Mouse (Mus musculus): ENCODE measurements around the gene Mbd5. TPM values are rescaled to one million over a fixed set of nuclear protein-coding genes. Genes with fewer than 3 reads are reported as not detected.

Mbd5 gene
- polyA plus RNA-seq, 1 experiment from 2014 or later = 19.6 TPM

DNA sequence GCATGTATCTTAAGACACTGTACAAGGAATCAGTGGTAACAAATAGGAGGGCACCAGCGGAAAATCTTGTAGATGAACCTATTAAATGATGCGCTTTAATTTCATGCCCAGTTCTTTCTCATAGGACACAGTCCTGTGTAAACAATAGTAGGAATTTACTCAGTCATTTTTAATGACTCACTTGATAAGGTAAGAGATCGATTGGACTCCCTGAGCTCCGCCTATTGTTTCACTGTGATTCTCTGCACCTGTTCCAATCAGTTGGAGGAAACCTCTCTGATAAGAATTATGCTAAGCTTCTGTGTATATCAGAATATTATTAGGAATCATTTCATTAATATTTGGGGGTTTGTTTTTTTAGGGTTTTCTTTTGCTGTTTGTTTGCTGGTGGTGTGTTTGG lies 100.7 kb downstream of the Mbd5 start:
- 94% methylated on average over 4 of the region's 4 CpGs for WGBS
- H3K36me3 ChIP-seq (replicated peaks) = no peaks in the 10 kb centered on the region

GRCm38 (mm10) chr2:49067886-49068285 lies 118.6 kb downstream of the Mbd5 start:
- Histone ChIP-seq H3K36me3 (replicated peaks) (no peaks in the 10 kb centered on the region), H3K4me3 (no peak overlapping the region), H3K9me3 (no peaks in the 10 kb centered on the region), H3K27me3 (ENCODE audit: poor library complexity, severe bottlenecking) (no peaks in the 10 kb centered on the region), H3K27ac (no peak overlapping the region), H3K4me1 (no peaks in the 10 kb centered on the region)
- no peak for DNase-seq (ENCODE audit: extremely low spot score, low spot score)

More for the DNA sequence above, 100.7 kb downstream of the Mbd5 start:
- Histone ChIP-seq H3K27ac (no peak overlapping the region), H3K4me1 (no peaks in the 10 kb centered on the region), H3K27me3 (ENCODE audit: poor library complexity, severe bottlenecking) (no peaks in the 10 kb centered on the region), H3K4me3 (no peak overlapping the region), H3K9me3 (no peaks in the 10 kb centered on the region)
- no peak for DNase-seq (ENCODE audit: extremely low spot score, low spot score)

GRCm38 (mm10) chr2:49084966-49085365 lies 135.7 kb downstream of the Mbd5 start:
- no peaks in the 10 kb centered on the region for H3K9me3 ChIP-seq
- no peak for DNase-seq (ENCODE audit: extremely low spot score, low spot score)
- H3K36me3 ChIP-seq (replicated peaks) = no peaks in the 10 kb centered on the region
- no peaks in the 10 kb centered on the region for H3K4me1 ChIP-seq
- WGBS = 90% methylated on average over 4 of the region's 4 CpGs
- no peaks in the 10 kb centered on the region for H3K27me3 ChIP-seq (ENCODE audit: poor library complexity, severe bottlenecking)
- H3K27ac ChIP-seq = no peak overlapping the region
- H3K4me3 ChIP-seq = no peak overlapping the region

GRCm38 (mm10) chr2:49090771-49091170 lies 141.5 kb downstream of the Mbd5 start:
- no peak overlapping the region for H3K27ac ChIP-seq

GRCm38 (mm10) chr2:49096765-49097164 lies 147.5 kb downstream of the Mbd5 start:
- Histone ChIP-seq H3K27me3 (ENCODE audit: poor library complexity, severe bottlenecking) (no peaks in the 10 kb centered on the region), H3K36me3 (replicated peaks) (peaks cover 6% of the 10 kb centered on the region), H3K9me3 (no peaks in the 10 kb centered on the region), H3K4me1 (no peaks in the 10 kb centered on the region), H3K4me3 (no peak overlapping the region), H3K27ac (no peak overlapping the region)
- DNase-seq (ENCODE audit: extremely low spot score, low spot score) = no peak

More at GRCm38 (mm10) chr2:49090771-49091170, 141.5 kb downstream of the Mbd5 start:
- Histone ChIP-seq H3K4me1 (no peaks in the 10 kb centered on the region), H3K27me3 (ENCODE audit: poor library complexity, severe bottlenecking) (no peaks in the 10 kb centered on the region), H3K36me3 (replicated peaks) (no peaks in the 10 kb centered on the region), H3K4me3 (no peak overlapping the region), H3K9me3 (no peaks in the 10 kb centered on the region)
- no peak for DNase-seq (ENCODE audit: extremely low spot score, low spot score)
- 96% methylated on average over 4 of the region's 4 CpGs for WGBS

- 0 out of 2 replicates have a peak, but pooled peaks cover 4% of the 10 kb centered on the region for H3K36me3 ChIP-seq (replicated peaks)
- DNase-seq (ENCODE audit: extremely low spot score, low spot score) = no peak
- H3K9me3 ChIP-seq = no peaks in the 10 kb centered on the region; the same call in 1 of the 2 replicates
- H3K4me3 ChIP-seq = no peak overlapping the region
- H3K4me1 ChIP-seq = no peaks in the 10 kb centered on the region
- no peaks in the 10 kb centered on the region for H3K27me3 ChIP-seq (ENCODE audit: poor library complexity, severe bottlenecking)
- no peak overlapping the region for H3K27ac ChIP-seq
Observed at GRCm38 (mm10) chr2:49108906-49109305, 159.6 kb downstream of the Mbd5 start.

DNA sequence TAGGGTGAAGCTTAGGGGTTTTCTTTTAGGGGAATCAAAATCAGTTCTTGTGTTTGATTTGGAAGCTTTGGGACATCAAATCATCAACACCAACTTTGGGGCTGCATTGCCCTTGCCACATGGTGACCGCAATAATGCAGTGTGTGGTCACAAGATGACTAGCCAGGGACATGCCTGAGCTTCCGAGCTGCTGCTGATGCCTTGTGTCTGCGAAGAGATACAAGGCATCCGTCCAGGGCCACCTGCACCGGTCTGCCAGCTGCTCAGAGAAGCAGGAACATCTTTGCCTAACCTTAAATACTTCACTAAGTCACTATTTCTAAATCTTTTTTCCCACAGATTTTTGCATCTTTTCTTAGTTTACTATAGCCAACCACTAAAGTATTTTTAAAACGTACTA lies 170.6 kb downstream of the Mbd5 start:
- no peak overlapping the region for H3K4me3 ChIP-seq
- H3K27ac ChIP-seq = no peak overlapping the region
- H3K9me3 ChIP-seq = no peaks in the 10 kb centered on the region
- 96% methylated on average over 6 of the region's 6 CpGs for WGBS
- H3K27me3 ChIP-seq (ENCODE audit: poor library complexity, severe bottlenecking) = no peaks in the 10 kb centered on the region
- H3K4me1 ChIP-seq = no peaks in the 10 kb centered on the region
- H3K36me3 ChIP-seq (replicated peaks) = no peaks in the 10 kb centered on the region
- DNase-seq (ENCODE audit: extremely low spot score, low spot score) = no peak

- Histone ChIP-seq H3K27me3 (ENCODE audit: poor library complexity, severe bottlenecking) (no peaks in the 10 kb centered on the region), H3K4me1 (no peaks in the 10 kb centered on the region)
- WGBS = 87% methylated on average over 3 of the region's 3 CpGs
Observed at GRCm38 (mm10) chr2:49121603-49122002, 172.3 kb downstream of the Mbd5 start.

GRCm38 (mm10) chr2:49142186-49142585 lies 192.9 kb downstream of the Mbd5 start:
- Histone ChIP-seq H3K4me1 (no peaks in the 10 kb centered on the region), H3K27ac (no peak overlapping the region), H3K4me3 (no peak overlapping the region), H3K9me3 (no peaks in the 10 kb centered on the region), H3K27me3 (ENCODE audit: poor library complexity, severe bottlenecking) (no peaks in the 10 kb centered on the region), H3K36me3 (replicated peaks) (no peaks in the 10 kb centered on the region)
- no peak for DNase-seq (ENCODE audit: extremely low spot score, low spot score)
- WGBS = 93% methylated on average over 3 of the region's 3 CpGs

More at GRCm38 (mm10) chr2:49121603-49122002, 172.3 kb downstream of the Mbd5 start:
- no peak for DNase-seq (ENCODE audit: extremely low spot score, low spot score)
- Histone ChIP-seq H3K36me3 (replicated peaks) (no peaks in the 10 kb centered on the region), H3K27ac (no peak overlapping the region), H3K4me3 (no peak overlapping the region), H3K9me3 (no peaks in the 10 kb centered on the region)

DNA sequence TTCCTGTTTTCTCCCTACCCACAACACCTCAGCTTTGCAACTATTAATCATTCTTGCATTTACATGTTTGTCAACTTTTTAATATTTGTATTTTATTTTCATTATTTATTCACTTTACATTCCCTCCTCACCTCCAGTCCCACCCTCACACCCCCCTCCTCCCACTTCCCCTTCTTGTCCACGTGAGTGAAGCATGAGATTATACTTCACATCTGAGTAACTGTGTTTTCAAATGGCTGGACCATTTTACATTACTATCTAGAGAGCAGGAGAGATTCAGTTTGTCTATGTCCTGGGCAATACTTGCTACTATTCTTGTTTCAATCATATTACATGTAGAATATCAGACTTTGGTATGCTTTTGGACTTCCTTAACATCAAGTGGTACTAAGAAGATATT lies 204.3 kb downstream of the Mbd5 start:
- WGBS = 76% methylated on average over 1 of the region's 1 CpGs
- no peak for DNase-seq (ENCODE audit: extremely low spot score, low spot score)
- H3K4me1 ChIP-seq = no peaks in the 10 kb centered on the region
- no peaks in the 10 kb centered on the region for H3K27me3 ChIP-seq (ENCODE audit: poor library complexity, severe bottlenecking)
- H3K36me3 ChIP-seq (replicated peaks) = 0 out of 2 replicates have a peak, but pooled peaks cover 4% of the 10 kb centered on the region
- H3K9me3 ChIP-seq = no peaks in the 10 kb centered on the region
- H3K4me3 ChIP-seq = no peak overlapping the region
- H3K27ac ChIP-seq = no peak overlapping the region

DNA sequence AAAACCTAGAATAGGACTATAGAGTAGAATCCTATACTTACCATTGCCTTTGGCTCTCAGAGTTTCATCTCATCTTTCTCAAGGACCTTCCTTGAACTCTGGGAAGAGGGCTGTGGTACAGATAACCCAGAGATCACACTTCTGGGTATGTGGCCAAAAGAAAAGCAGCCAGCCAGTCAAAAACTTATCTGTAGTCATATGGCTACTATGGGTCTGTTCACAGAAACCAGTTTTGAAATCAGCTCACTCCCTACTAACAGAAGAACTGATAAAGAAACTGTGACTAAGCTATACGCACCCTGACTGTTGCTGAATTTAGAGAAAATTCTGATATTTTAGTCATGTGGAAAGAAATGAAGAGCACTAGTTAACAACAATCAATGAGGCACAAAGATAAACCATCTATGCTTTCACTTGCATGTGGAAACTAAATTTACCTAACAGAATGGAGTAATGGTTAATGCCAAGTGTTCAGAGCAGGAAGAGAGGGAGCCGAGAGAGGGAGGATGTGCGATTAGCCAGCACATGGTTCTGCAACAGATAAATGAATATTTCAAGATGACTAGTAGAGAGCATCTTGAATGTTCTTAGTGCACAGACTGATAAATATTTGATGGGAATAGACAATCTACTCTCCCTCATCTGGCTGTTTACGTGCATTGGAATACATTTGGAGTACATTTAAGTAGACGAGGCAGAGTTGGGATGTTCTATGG lies 211.1 kb downstream of the Mbd5 start:
- 95% methylated on average over 5 of the region's 5 CpGs for WGBS
- no peak for DNase-seq (ENCODE audit: extremely low spot score, low spot score)
- Histone ChIP-seq H3K9me3 (peaks cover 7% of the 10 kb centered on the region; the same call in 1 of the 2 replicates), H3K27me3 (ENCODE audit: poor library complexity, severe bottlenecking) (no peaks in the 10 kb centered on the region), H3K4me3 (no peak overlapping the region), H3K4me1 (no peaks in the 10 kb centered on the region), H3K27ac (no peak overlapping the region), H3K36me3 (replicated peaks) (peaks cover 12% of the 10 kb centered on the region)

GRCm38 (mm10) chr2:49169766-49170165 lies 220.5 kb downstream of the Mbd5 start:
- H3K27me3 ChIP-seq (ENCODE audit: poor library complexity, severe bottlenecking) = no peaks in the 10 kb centered on the region
- 88% methylated on average over 3 of the region's 3 CpGs for WGBS
- no peak overlapping the region for H3K4me3 ChIP-seq
- H3K9me3 ChIP-seq = no peaks in the 10 kb centered on the region
- no peak overlapping the region for H3K27ac ChIP-seq
- H3K36me3 ChIP-seq (replicated peaks) = peaks cover 5% of the 10 kb centered on the region
- no peak for DNase-seq (ENCODE audit: extremely low spot score, low spot score)
- no peaks in the 10 kb centered on the region for H3K4me1 ChIP-seq

DNA sequence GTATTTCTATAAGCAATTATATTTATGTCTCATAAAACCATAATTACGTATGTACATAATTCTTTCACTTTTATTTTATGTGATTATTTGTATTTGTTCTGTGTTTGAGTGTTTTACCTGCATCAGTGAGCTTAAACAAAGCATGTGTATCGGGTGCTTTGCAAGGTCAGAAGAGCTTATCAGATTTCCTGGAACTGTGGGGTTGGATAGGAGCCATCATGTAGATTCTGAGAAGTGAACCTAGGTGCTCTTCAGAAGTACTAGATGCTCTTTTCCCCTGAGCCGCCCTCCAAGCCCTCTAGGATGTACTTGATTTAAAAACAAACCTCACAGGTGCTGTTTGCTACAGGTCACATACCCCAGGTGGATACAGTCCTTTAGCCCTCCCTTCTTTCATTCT lies 227.7 kb downstream of the Mbd5 start:
- Histone ChIP-seq H3K4me3 (no peak overlapping the region), H3K9me3 (no peaks in the 10 kb centered on the region), H3K27me3 (ENCODE audit: poor library complexity, severe bottlenecking) (no peaks in the 10 kb centered on the region), H3K4me1 (no peaks in the 10 kb centered on the region), H3K27ac (no peak overlapping the region), H3K36me3 (replicated peaks) (no peaks in the 10 kb centered on the region)
- 89% methylated on average over 3 of the region's 3 CpGs for WGBS
- no peak for DNase-seq (ENCODE audit: extremely low spot score, low spot score)

- Histone ChIP-seq H3K9me3 (no peaks in the 10 kb centered on the region), H3K4me1 (no peaks in the 10 kb centered on the region), H3K36me3 (replicated peaks) (no peaks in the 10 kb centered on the region), H3K27ac (no peak overlapping the region), H3K4me3 (no peak overlapping the region), H3K27me3 (ENCODE audit: poor library complexity, severe bottlenecking) (no peaks in the 10 kb centered on the region)
- 88% methylated on average over 2 of the region's 2 CpGs for WGBS
- DNase-seq (ENCODE audit: extremely low spot score, low spot score) = no peak
Observed at GRCm38 (mm10) chr2:49190984-49191383, 241.7 kb downstream of the Mbd5 start.
